Comparison of ENCODE assay signal across 8 mouse cellular contexts in genomic region chr10:79934272-79934721, GRCm38 (mm10). TPM values are rescaled to one million over a fixed set of nuclear protein-coding genes. Genes with fewer than 3 reads are reported as not detected.
DNase-seq lines count a peak whose midpoint lies in the region; ATAC-seq and TF ChIP-seq lines count a peak whose summit lies in the region.

No protein-coding gene starts in this region.

- peak overlapping the region; percentile 77 for H3K27ac ChIP-seq in gastrocnemius, adult 2 months
- H3K27ac ChIP-seq in hindbrain, embryonic 14.5 days, result peak overlapping the region; percentile 49; the same call in 1 of the 2 replicates
- no peak overlapping the region for H3K27ac ChIP-seq in midbrain, postnatal 0 days (ENCODE audit: low read depth, low read length)

- H3K4me1 ChIP-seq in hindbrain, embryonic 14.5 days (replicated peaks; ENCODE audit: control insufficient read depth, insufficient read depth, low read length), result peaks cover 32% of the 10 kb centered on the region
- H3K4me1 ChIP-seq in midbrain, postnatal 0 days (ENCODE audit: insufficient read depth, low read length), result no peaks in the 10 kb centered on the region

- peak; percentile 87 for DNase-seq in adrenal gland, postnatal 10 days
- peak; percentile 96 for DNase-seq in gastrocnemius, adult 2 months
- DNase-seq in hindbrain, embryonic 14.5 days (ENCODE audit: low spot score), result peak; percentile 68
- peak; percentile 58 to 70 for DNase-seq in left cerebral cortex, postnatal 25 days (ENCODE audit: low spot score in 2 of 2)
- peak; percentile 86 for DNase-seq in midbrain, postnatal 0 days (ENCODE audit: low spot score)
- DNase-seq in embryo, embryonic 9.5 days (ENCODE audit: extremely low spot score), result no peak

- H3K9ac ChIP-seq in hindbrain, embryonic 14.5 days, result 0 out of 2 replicates have a peak overlapping the region, but pooled peaks have one; percentile 20
- H3K9ac ChIP-seq in midbrain, postnatal 0 days (replicated peaks; ENCODE audit: low read length, poor library complexity, severe bottlenecking), result no peak overlapping the region

- no peaks in the 10 kb centered on the region for H3K36me3 ChIP-seq in C2C12 (ENCODE audit: control insufficient read depth, insufficient read depth)
- peaks cover 27% of the 10 kb centered on the region for H3K36me3 ChIP-seq in hindbrain, embryonic 14.5 days (replicated peaks; ENCODE audit: control insufficient read depth, insufficient read depth)
- peaks cover 18% of the 10 kb centered on the region; the same call in 1 of the 2 replicates for H3K36me3 ChIP-seq in midbrain, postnatal 0 days (ENCODE audit: insufficient read depth, low read length)

- no peaks in the 10 kb centered on the region for H3K79me3 ChIP-seq in C2C12 (ENCODE audit: low read depth)

- no peaks in the 10 kb centered on the region for H3K9me3 ChIP-seq in hindbrain, embryonic 14.5 days (ENCODE audit: control insufficient read depth, low read length)
- no peaks in the 10 kb centered on the region for H3K9me3 ChIP-seq in midbrain, postnatal 0 days (ENCODE audit: low read length)

- peak; percentile 57 for ATAC-seq in hindbrain, embryonic 14.5 days (ENCODE audit: low FRiP score)
- peak; percentile 53 for ATAC-seq in midbrain, postnatal 0 days (ENCODE audit: low FRiP score)
- ATAC-seq in erythroblast, adult 5-6 weeks (replicated peaks; ENCODE audit: low FRiP score, poor library complexity, severe bottlenecking), result no peak

- H3K27me3 ChIP-seq in C2C12 (ENCODE audit: control insufficient read depth, insufficient read depth, insufficient read length), result no peaks in the 10 kb centered on the region
- H3K27me3 ChIP-seq in hindbrain, embryonic 14.5 days (ENCODE audit: control insufficient read depth, insufficient read depth, low read length), result no peaks in the 10 kb centered on the region
- H3K27me3 ChIP-seq in midbrain, postnatal 0 days (ENCODE audit: insufficient read depth, low read length), result no peaks in the 10 kb centered on the region

- intact Hi-C loops in gastrocnemius, adult 2 months (cut with DNase I), result no loop called here
- intact Hi-C loops in left cerebral cortex, postnatal 25 days (cut with DNase I), result no loop called here

- no peak for TF ChIP-seq CTCF in C2C12 (IDR thresholded peaks at IDR 0.05; ENCODE audit: control insufficient read depth, insufficient read depth, insufficient read length)
- no peak for TF ChIP-seq CTCF in gastrocnemius, adult 2 months (IDR thresholded peaks at IDR 0.05)
- TF ChIP-seq CTCF in midbrain, postnatal 0 days (IDR thresholded peaks at IDR 0.05), result no peak

- no peak overlapping the region for H3K4me2 ChIP-seq in hindbrain, embryonic 14.5 days (replicated peaks)
- H3K4me2 ChIP-seq in midbrain, postnatal 0 days (ENCODE audit: low read depth, low read length, poor library complexity, severe bottlenecking), result no peak overlapping the region

- H3K79me2 ChIP-seq in C2C12 (ENCODE audit: control insufficient read depth, insufficient read depth), result no peaks in the 10 kb centered on the region

- 50% methylated on average over 13 of the region's 13 CpGs for WGBS in hindbrain, embryonic 14.5 days
- WGBS in midbrain, postnatal 0 days, result 50% methylated on average over 13 of the region's 13 CpGs

- no peak overlapping the region for H3ac ChIP-seq in C2C12 (ENCODE audit: control insufficient read depth, insufficient read length, low read depth)

- no peak overlapping the region for H3K4me3 ChIP-seq in C2C12 (ENCODE audit: insufficient read depth, poor library complexity, severe bottlenecking)
- peak overlapping the region; percentile 5 for H3K4me3 ChIP-seq in gastrocnemius, adult 2 months
- H3K4me3 ChIP-seq in hindbrain, embryonic 14.5 days (replicated peaks; ENCODE audit: low read length), result no peak overlapping the region
- no peak overlapping the region for H3K4me3 ChIP-seq in midbrain, postnatal 0 days (ENCODE audit: low read depth, low read length)

TF ChIP-seq in C2C12, 6 proteins besides CTCF, POLR2A, EP300 and RAD21:
- TF ChIP-seq MYOD1 (IDR thresholded peaks at IDR 0.05; ENCODE audit: control insufficient read depth, insufficient read length, low read depth) (peak; percentile 82), MAX (IDR thresholded peaks at IDR 0.05) (no peak), USF1 (IDR thresholded peaks at IDR 0.05; ENCODE audit: low read depth) (peak; percentile 65), FOSL1 (IDR thresholded peaks at IDR 0.05; ENCODE audit: insufficient read depth, low read length, poor library complexity, severe bottlenecking) (no peak)

RNA-seq across cellular contexts. Expression of gene Arid3a, which starts 7.5 kb away (rescaled TPM):
- polyA plus RNA-seq in C2C12 (2012; fragmentation: generic; extraction: Trizol), result 0.74 TPM
- 1 to 10 TPM; 6.3 to 8.1 TPM for total RNA-seq in adrenal gland, postnatal 10 days (2021)
- 1 to 10 TPM; 1.8 to 2.1 TPM for total RNA-seq in gastrocnemius, adult 2 months (2021)
- 3.4 and 3.8 TPM in 2 replicates for polyA plus RNA-seq in hindbrain, embryonic 14.5 days (2014; fragmentation: Nextera tagmentation; extraction: Ambion mirVana)
- total RNA-seq in left cerebral cortex, postnatal 25 days (2021), result 1 to 10 TPM; 5.4 to 8.6 TPM
- total RNA-seq in midbrain, postnatal 0 days (2014; rRNA removed), result 9.0 and 9.5 TPM in 2 replicates
- 3.1 and 3.3 TPM in 2 replicates for polyA plus RNA-seq in midbrain, postnatal 0 days (2015; fragmentation: Nextera tagmentation; extraction: Ambion mirVana)
- 6.3 and 8.8 TPM in 2 replicates for total RNA-seq in erythroblast, adult 5-6 weeks (2015; ENCODE audit: low replicate concordance)
- total RNA-seq in erythroblast, adult 5-6 weeks (2017; ENCODE audit: low replicate concordance), result 10.5 and 14.7 TPM in 2 replicates

RNA-seq across cellular contexts. Expression of gene R3hdm4, which starts 13.3 kb away (rescaled TPM):
- 46.7 TPM for polyA plus RNA-seq in C2C12 (2012; fragmentation: generic; extraction: Trizol)
- total RNA-seq in adrenal gland, postnatal 10 days (2021), result 10 to 100 TPM; 78.9 to 93.6 TPM
- 100 to 1,000 TPM; 107 to 121 TPM for total RNA-seq in gastrocnemius, adult 2 months (2021)
- polyA plus RNA-seq in hindbrain, embryonic 14.5 days (2014; fragmentation: Nextera tagmentation; extraction: Ambion mirVana), result 228 and 232 TPM in 2 replicates
- total RNA-seq in left cerebral cortex, postnatal 25 days (2021), result 100 to 1,000 TPM; 366 to 394 TPM
- 108 and 118 TPM in 2 replicates for total RNA-seq in midbrain, postnatal 0 days (2014; rRNA removed)
- 301 and 323 TPM in 2 replicates for polyA plus RNA-seq in midbrain, postnatal 0 days (2015; fragmentation: Nextera tagmentation; extraction: Ambion mirVana)
- total RNA-seq in erythroblast, adult 5-6 weeks (2015; ENCODE audit: low replicate concordance), result 42.8 and 46.1 TPM in 2 replicates
- 25.0 and 28.3 TPM in 2 replicates for total RNA-seq in erythroblast, adult 5-6 weeks (2017; ENCODE audit: low replicate concordance)

RNA-seq across cellular contexts. Expression of gene Kiss1r, which starts 17.5 kb away (rescaled TPM):
- polyA plus RNA-seq in C2C12 (2012; fragmentation: generic; extraction: Trizol), result 0.13 TPM
- total RNA-seq in adrenal gland, postnatal 10 days (2021), result 1 to 10 TPM in 1 of 2 experiments, under 1 TPM in 1; 0.69 to 1.8 TPM
- under 1 TPM; 0.17 to 0.23 TPM for total RNA-seq in gastrocnemius, adult 2 months (2021)
- 1.7 and 2.6 TPM in 2 replicates for polyA plus RNA-seq in hindbrain, embryonic 14.5 days (2014; fragmentation: Nextera tagmentation; extraction: Ambion mirVana)
- 1 to 10 TPM; 7.1 to 7.8 TPM for total RNA-seq in left cerebral cortex, postnatal 25 days (2021)
- total RNA-seq in midbrain, postnatal 0 days (2014; rRNA removed), result 6.1 and 9.6 TPM in 2 replicates
- polyA plus RNA-seq in midbrain, postnatal 0 days (2015; fragmentation: Nextera tagmentation; extraction: Ambion mirVana), result 4.4 and 5.5 TPM in 2 replicates
- total RNA-seq in erythroblast, adult 5-6 weeks (2015; ENCODE audit: low replicate concordance), result not detected in 2 replicates
- total RNA-seq in erythroblast, adult 5-6 weeks (2017; ENCODE audit: low replicate concordance), result 0.14 TPM in 1 of 2 replicates, not detected in the other

RNA-seq across cellular contexts. Expression of gene Gm26602, which starts 23.6 kb away (rescaled TPM):
- polyA plus RNA-seq in C2C12 (2012; fragmentation: generic; extraction: Trizol), result not detected
- total RNA-seq in adrenal gland, postnatal 10 days (2021), result not detected
- total RNA-seq in gastrocnemius, adult 2 months (2021), result not detected
- polyA plus RNA-seq in hindbrain, embryonic 14.5 days (2014; fragmentation: Nextera tagmentation; extraction: Ambion mirVana), result 1.1 TPM in 1 of 2 replicates, not detected in the other
- total RNA-seq in left cerebral cortex, postnatal 25 days (2021), result not detected
- not detected in 2 replicates for total RNA-seq in midbrain, postnatal 0 days (2014; rRNA removed)
- polyA plus RNA-seq in midbrain, postnatal 0 days (2015; fragmentation: Nextera tagmentation; extraction: Ambion mirVana), result 7.4 and 17.3 TPM in 2 replicates
- not detected in 2 replicates for total RNA-seq in erythroblast, adult 5-6 weeks (2015; ENCODE audit: low replicate concordance)
- total RNA-seq in erythroblast, adult 5-6 weeks (2017; ENCODE audit: low replicate concordance), result not detected in 2 replicates

RNA-seq across cellular contexts. Expression of gene Med16, which starts 25.6 kb away (rescaled TPM):
- polyA plus RNA-seq in C2C12 (2012; fragmentation: generic; extraction: Trizol), result 32.5 TPM
- 10 to 100 TPM; 48.1 to 50.8 TPM for total RNA-seq in adrenal gland, postnatal 10 days (2021)
- 10 to 100 TPM; 32.6 to 37.2 TPM for total RNA-seq in gastrocnemius, adult 2 months (2021)
- 42.0 and 42.5 TPM in 2 replicates for polyA plus RNA-seq in hindbrain, embryonic 14.5 days (2014; fragmentation: Nextera tagmentation; extraction: Ambion mirVana)
- total RNA-seq in left cerebral cortex, postnatal 25 days (2021), result 10 to 100 TPM; 57.5 to 59.8 TPM
- total RNA-seq in midbrain, postnatal 0 days (2014; rRNA removed), result 75.9 and 79.6 TPM in 2 replicates
- polyA plus RNA-seq in midbrain, postnatal 0 days (2015; fragmentation: Nextera tagmentation; extraction: Ambion mirVana), result 54.9 and 55.3 TPM in 2 replicates
- total RNA-seq in erythroblast, adult 5-6 weeks (2015; ENCODE audit: low replicate concordance), result 5.9 and 11.3 TPM in 2 replicates
- total RNA-seq in erythroblast, adult 5-6 weeks (2017; ENCODE audit: low replicate concordance), result 4.7 and 9.1 TPM in 2 replicates
